Mouse (Mus musculus): ENCODE data around the gene Rnf222. TPM values are rescaled to one million over a fixed set of nuclear protein-coding genes. Genes with fewer than 3 reads are reported as not detected.

Rnf222 gene
- polyA plus RNA-seq, 1 experiment from 2014 or later, result 0.09 TPM

DNA sequence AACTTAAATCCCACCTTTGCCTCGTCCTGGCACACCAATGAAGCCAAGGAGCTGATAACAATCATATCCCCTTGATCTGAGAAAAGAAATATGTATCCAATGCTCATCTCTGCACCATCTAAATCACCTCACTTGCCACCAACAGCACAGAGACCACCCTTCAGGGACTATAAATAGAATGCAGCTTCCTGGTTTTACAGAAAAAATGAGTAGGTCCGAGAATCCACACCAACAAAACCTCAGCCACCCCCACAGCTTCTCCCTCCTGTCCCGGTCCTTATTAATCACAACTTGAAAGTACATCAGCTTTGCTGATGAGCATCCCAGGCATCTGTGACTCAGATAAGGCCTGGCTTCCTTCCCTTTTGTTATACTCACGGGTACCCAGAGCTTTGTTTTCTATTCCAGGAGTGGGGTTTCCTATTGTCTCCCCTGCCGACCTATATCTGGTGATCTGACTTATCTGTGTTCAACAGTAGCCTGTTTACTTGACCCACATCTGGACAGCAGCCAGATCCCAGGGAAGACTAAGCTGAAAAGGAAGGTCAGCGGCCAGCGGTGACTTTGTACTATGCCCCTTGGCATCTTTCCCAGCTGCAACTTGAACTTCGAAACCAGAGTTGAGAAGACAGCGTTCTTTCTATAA lies 23.7 kb upstream of the Rnf222 start:
- DNase-seq (ENCODE audit: low spot score), result no peak
- no peak overlapping the region for H3K27ac ChIP-seq
- peaks cover 20% of the 10 kb centered on the region; the same call in 1 of the 2 replicates for H3K4me1 ChIP-seq
- no peaks in the 10 kb centered on the region for H3K27me3 ChIP-seq (ENCODE audit: insufficient read depth, poor library complexity, severe bottlenecking)
- H3K9me3 ChIP-seq, result no peaks in the 10 kb centered on the region
- H3K4me3 ChIP-seq, result no peak overlapping the region
- WGBS, result 47% methylated on average over 9 of the region's 9 CpGs
- H3K36me3 ChIP-seq, result no peaks in the 10 kb centered on the region

DNA sequence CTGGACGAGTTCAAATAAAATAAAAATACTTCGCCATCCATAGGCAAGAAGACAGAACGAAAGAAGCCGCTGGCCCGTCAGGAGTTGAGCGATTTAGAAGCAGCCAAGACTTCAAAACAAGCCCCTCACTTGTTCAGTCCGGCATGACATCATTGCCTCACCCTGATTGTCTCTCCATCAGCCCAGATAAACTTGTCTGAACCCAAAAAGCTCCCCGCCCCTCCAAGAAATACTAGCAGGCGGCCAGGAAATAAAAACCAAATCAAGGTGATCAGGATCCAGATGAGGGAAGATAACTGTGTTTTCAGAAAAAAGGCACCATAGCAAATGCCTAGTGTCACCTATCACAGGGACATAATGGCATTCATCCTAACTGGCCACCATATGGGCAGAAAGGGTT lies 17.1 kb upstream of the Rnf222 start:
- Histone ChIP-seq H3K27ac (0 out of 2 replicates have a peak overlapping the region, but pooled peaks have one; percentile 53), H3K4me1 (peaks cover 10% of the 10 kb centered on the region; the same call in 1 of the 2 replicates), H3K36me3 (no peaks in the 10 kb centered on the region), H3K4me3 (no peak overlapping the region), H3K27me3 (ENCODE audit: insufficient read depth, poor library complexity, severe bottlenecking) (no peaks in the 10 kb centered on the region), H3K9me3 (no peaks in the 10 kb centered on the region)
- DNase-seq (ENCODE audit: low spot score), result no peak
- 65% methylated on average over 9 of the region's 9 CpGs for WGBS

DNA sequence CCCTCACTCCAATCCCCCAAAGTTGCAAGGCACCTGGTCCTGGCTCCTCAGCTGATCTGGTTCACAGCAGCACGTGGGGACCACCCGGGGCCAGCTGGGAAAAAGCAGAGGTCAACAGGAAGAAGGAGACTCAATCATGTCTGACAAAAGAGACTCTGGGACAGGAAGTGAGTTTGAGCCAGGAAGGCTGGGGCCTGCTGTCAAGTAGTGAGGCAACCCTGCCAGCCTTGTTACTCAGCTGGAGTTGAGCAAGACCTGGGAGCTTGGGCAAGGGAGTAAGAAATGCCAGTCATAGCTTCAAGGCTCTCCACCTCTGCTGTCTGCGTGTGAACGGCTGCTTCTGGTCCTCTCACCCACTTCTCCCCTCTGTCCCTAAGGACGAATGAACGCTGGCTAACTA lies 16.6 kb upstream of the Rnf222 start, which contains the start of gene Ndel1:
Gene Ndel1, minus strand, starts transcription at position 111 of the 400 bp plus-strand sequence.
- 48% methylated on average over 6 of the region's 6 CpGs for WGBS
- H3K9me3 ChIP-seq, result no peaks in the 10 kb centered on the region
- no peak within 1 kb of the TSS for H3K4me3 ChIP-seq
- peaks cover 7% of the 10 kb centered on the region; the same call in 1 of the 2 replicates for H3K4me1 ChIP-seq
- peak within 1 kb of the TSS; percentile 53; the same call in 1 of the 2 replicates for H3K27ac ChIP-seq
- H3K36me3 ChIP-seq, result no peaks in the 10 kb centered on the region
- no peak for DNase-seq (ENCODE audit: low spot score)
- no peaks in the 10 kb centered on the region for H3K27me3 ChIP-seq (ENCODE audit: insufficient read depth, poor library complexity, severe bottlenecking)

DNA sequence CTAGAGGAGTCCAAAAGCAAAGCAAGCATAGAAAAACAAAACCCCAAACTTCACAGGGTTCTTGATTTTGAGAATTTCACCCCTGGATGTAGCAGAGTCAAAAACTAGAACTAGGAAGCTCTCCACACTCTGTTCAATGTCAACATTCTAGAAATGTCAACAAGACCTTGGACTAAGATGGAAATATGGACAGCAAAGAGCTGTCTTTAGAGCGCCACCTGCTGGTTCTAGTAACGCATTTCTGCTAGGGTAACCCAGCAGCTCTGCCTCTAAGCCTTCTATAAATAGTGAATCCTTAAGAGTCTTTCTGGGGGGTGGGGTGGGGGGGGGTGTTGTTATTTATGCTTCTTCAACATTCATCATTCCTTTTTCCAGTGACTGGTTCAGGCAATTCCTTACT lies 13.5 kb upstream of the Rnf222 start:
- 0% methylated on average over 2 of the region's 2 CpGs for WGBS
- no peak overlapping the region for H3K4me3 ChIP-seq
- peaks cover 7% of the 10 kb centered on the region; the same call in 1 of the 2 replicates for H3K4me1 ChIP-seq
- H3K36me3 ChIP-seq, result no peaks in the 10 kb centered on the region
- DNase-seq (ENCODE audit: low spot score), result no peak
- no peak overlapping the region for H3K27ac ChIP-seq
- no peaks in the 10 kb centered on the region for H3K9me3 ChIP-seq
- no peaks in the 10 kb centered on the region for H3K27me3 ChIP-seq (ENCODE audit: insufficient read depth, poor library complexity, severe bottlenecking)

DNA sequence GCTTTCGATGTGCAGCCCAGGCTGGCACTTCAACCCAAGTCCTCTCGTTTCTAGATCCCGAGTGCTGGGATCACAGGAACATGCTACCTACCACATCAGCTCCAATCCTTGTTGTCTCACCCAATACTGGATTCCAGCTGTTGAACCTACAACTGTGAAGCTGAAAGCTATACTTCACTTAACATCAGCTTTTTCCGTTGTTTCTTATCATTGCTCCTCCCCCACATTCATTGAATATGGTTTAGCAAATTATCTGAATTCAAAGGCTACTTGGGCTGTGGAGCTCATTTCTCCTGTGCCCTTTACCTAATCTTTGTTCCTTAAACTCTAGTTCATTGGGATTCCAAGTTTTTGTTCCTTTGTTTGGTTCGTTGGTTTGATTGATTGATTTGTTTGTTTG lies 9.5 kb upstream of the Rnf222 start:
- no peak for DNase-seq (ENCODE audit: low spot score)
- Histone ChIP-seq H3K9me3 (no peaks in the 10 kb centered on the region), H3K36me3 (no peaks in the 10 kb centered on the region), H3K4me3 (no peak overlapping the region), H3K27ac (no peak overlapping the region), H3K4me1 (peaks cover 5% of the 10 kb centered on the region), H3K27me3 (ENCODE audit: insufficient read depth, poor library complexity, severe bottlenecking) (no peaks in the 10 kb centered on the region)
- WGBS, result 75% methylated on average over 5 of the region's 5 CpGs

GRCm38 (mm10) chr11:68882107-68882506 lies 6.2 kb upstream of the Rnf222 start:
- no peak for DNase-seq (ENCODE audit: low spot score)
- Histone ChIP-seq H3K27me3 (ENCODE audit: insufficient read depth, poor library complexity, severe bottlenecking) (no peaks in the 10 kb centered on the region), H3K4me3 (no peak overlapping the region), H3K4me1 (peaks cover 5% of the 10 kb centered on the region), H3K9me3 (no peaks in the 10 kb centered on the region), H3K27ac (no peak overlapping the region), H3K36me3 (no peaks in the 10 kb centered on the region)
- 20% methylated on average over 14 of the region's 14 CpGs for WGBS

- DNase-seq (ENCODE audit: low spot score), result no peak
- WGBS, result 71% methylated on average over 2 of the region's 2 CpGs
- Histone ChIP-seq H3K9me3 (no peaks in the 10 kb centered on the region), H3K27ac (no peak overlapping the region), H3K36me3 (no peaks in the 10 kb centered on the region), H3K27me3 (ENCODE audit: insufficient read depth, poor library complexity, severe bottlenecking) (no peaks in the 10 kb centered on the region), H3K4me1 (peaks cover 5% of the 10 kb centered on the region), H3K4me3 (no peak overlapping the region)
Measured at GRCm38 (mm10) chr11:68883843-68884242, 4.5 kb upstream of the Rnf222 start.

DNA sequence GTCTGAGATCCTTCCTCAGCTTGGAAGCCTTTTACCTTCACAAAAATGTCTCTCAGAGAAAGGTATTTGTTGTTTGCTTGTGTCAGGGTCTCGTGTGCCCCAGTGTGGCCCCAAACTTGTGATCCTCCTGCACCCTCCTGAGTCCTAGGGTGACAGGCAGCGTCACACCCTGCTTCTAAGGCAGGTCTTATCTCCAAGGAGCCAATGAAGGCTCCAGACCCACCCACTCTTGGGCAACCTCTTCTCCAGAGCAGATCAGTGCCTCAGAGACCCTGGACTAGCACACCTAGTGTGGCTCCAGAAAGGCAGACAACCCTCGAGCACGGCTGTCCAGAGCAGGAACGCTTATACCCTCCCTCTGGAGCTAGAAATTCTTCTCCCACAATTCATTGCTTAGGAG lies 4.0 kb upstream of the Rnf222 start:
- WGBS, result 56% methylated on average over 5 of the region's 5 CpGs
- no peaks in the 10 kb centered on the region for H3K27me3 ChIP-seq (ENCODE audit: insufficient read depth, poor library complexity, severe bottlenecking)
- DNase-seq (ENCODE audit: low spot score), result no peak
- no peaks in the 10 kb centered on the region for H3K36me3 ChIP-seq
- H3K4me3 ChIP-seq, result no peak overlapping the region
- no peak overlapping the region for H3K27ac ChIP-seq
- H3K4me1 ChIP-seq, result peaks cover 5% of the 10 kb centered on the region
- no peaks in the 10 kb centered on the region for H3K9me3 ChIP-seq

DNA sequence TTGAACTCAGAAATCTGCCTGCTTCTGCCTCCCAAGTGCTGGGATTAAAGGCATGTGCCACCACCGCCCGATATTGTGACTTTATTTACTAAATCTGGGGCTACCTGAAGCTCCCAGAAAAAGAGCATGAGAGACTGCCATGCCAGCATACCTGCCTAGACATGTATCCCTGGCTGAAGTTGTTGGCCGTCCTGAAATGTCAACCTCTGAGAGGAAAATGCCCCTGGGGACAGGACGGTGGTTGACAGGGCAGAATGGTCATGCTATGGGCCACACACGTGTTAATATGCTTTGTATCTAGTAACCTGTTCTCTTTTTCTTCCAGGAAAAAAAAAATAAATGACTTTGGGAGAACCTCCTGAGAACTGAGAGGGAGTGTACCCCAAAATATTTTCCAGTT lies 2.3 kb upstream of the Rnf222 start:
- Histone ChIP-seq H3K4me3 (no peak overlapping the region), H3K4me1 (peaks cover 5% of the 10 kb centered on the region), H3K27ac (no peak overlapping the region), H3K27me3 (ENCODE audit: insufficient read depth, poor library complexity, severe bottlenecking) (no peaks in the 10 kb centered on the region), H3K9me3 (no peaks in the 10 kb centered on the region), H3K36me3 (no peaks in the 10 kb centered on the region)
- DNase-seq (ENCODE audit: low spot score), result no peak
- 73% methylated on average over 5 of the region's 5 CpGs for WGBS

DNA sequence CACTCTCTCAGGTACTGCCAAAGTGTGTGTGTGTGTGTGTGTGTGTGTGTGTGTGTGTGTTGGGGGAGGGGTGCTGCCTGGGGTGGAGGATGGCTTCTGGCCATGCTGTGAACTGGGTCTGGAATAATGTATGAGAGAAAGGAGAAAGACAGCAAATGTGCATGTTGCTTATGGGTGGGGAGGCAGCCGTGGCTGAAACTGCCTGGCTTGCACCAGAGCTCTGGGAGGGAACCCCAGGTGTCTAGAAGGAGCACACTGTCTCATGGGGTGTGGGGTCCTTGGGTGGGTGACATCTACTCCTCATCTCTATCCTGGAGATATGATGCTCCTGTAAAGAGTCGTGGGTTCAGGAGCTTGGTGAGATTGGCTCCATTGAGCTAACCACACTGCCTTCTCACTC lies 300 bp downstream of the Rnf222 start:
- no peak overlapping the region for H3K4me3 ChIP-seq
- no peak overlapping the region for H3K27ac ChIP-seq
- no peaks in the 10 kb centered on the region for H3K36me3 ChIP-seq
- 64% methylated on average over 2 of the region's 2 CpGs for WGBS
- H3K4me1 ChIP-seq, result peaks cover 15% of the 10 kb centered on the region
- DNase-seq (ENCODE audit: low spot score), result no peak
- no peaks in the 10 kb centered on the region for H3K9me3 ChIP-seq
- H3K27me3 ChIP-seq (ENCODE audit: insufficient read depth, poor library complexity, severe bottlenecking), result peaks cover 7% of the 10 kb centered on the region; the same call in 1 of the 2 replicates

GRCm38 (mm10) chr11:68890625-68891024 lies 2.3 kb downstream of the Rnf222 start:
- Histone ChIP-seq H3K27me3 (ENCODE audit: insufficient read depth, poor library complexity, severe bottlenecking) (peaks cover 10% of the 10 kb centered on the region; the same call in 1 of the 2 replicates), H3K4me3 (no peak overlapping the region), H3K27ac (no peak overlapping the region), H3K4me1 (peaks cover 15% of the 10 kb centered on the region), H3K36me3 (no peaks in the 10 kb centered on the region), H3K9me3 (no peaks in the 10 kb centered on the region)
- WGBS, result 45% methylated on average over 2 of the region's 2 CpGs
- no peak for DNase-seq (ENCODE audit: low spot score)

- H3K36me3 ChIP-seq, result no peaks in the 10 kb centered on the region
- no peak overlapping the region for H3K4me3 ChIP-seq
- no peak for DNase-seq (ENCODE audit: low spot score)
- peaks cover 10% of the 10 kb centered on the region; the same call in 1 of the 2 replicates for H3K27me3 ChIP-seq (ENCODE audit: insufficient read depth, poor library complexity, severe bottlenecking)
- H3K4me1 ChIP-seq, result peaks cover 15% of the 10 kb centered on the region
- 60% methylated on average over 5 of the region's 5 CpGs for WGBS
- H3K9me3 ChIP-seq, result no peaks in the 10 kb centered on the region
- peak overlapping the region; percentile 22; the same call in 1 of the 2 replicates for H3K27ac ChIP-seq
Measured at GRCm38 (mm10) chr11:68891823-68892222, 3.5 kb downstream of the Rnf222 start.

- peaks cover 10% of the 10 kb centered on the region; the same call in 1 of the 2 replicates for H3K27me3 ChIP-seq (ENCODE audit: insufficient read depth, poor library complexity, severe bottlenecking)
- H3K4me3 ChIP-seq, result peak overlapping the region; percentile 29
- WGBS, result 51% methylated on average over 14 of the region's 15 CpGs
- H3K4me1 ChIP-seq, result peaks cover 15% of the 10 kb centered on the region
- H3K36me3 ChIP-seq, result no peaks in the 10 kb centered on the region
- no peak for DNase-seq (ENCODE audit: low spot score)
- no peaks in the 10 kb centered on the region for H3K9me3 ChIP-seq
- H3K27ac ChIP-seq, result peak overlapping the region; percentile 77
Measured at GRCm38 (mm10) chr11:68892233-68892832, 4.0 kb downstream of the Rnf222 start.

Data from heart, embryonic 10.5 days (tissue).